Mouse (Mus musculus): Measurements from ENCODE around the gene Ces4a.

- TF ChIP-seq POLR2A (IDR thresholded peaks at IDR 0.05; ENCODE audit: borderline replicate concordance, extremely low read depth, low read depth, low read length) (no peak), CTCF (IDR thresholded peaks at IDR 0.05; ENCODE audit: insufficient read depth, low read length) (no peak)
Measured at GRCm38 (mm10) chr8:105165191-105165590, 33.6 kb downstream of the Ces4a start.

Measured in lung, adult 2 months (tissue).